Mouse (Mus musculus) cerebellum, adult (tissue): Measurements from ENCODE around the gene Cstf3.
A peak's percentile ranks its signal among the peaks of the same experiment; 100 is the strongest.
"Not testable (repeated sequence)": the region's sequence is repeated elsewhere in the genome, so short reads cannot be mapped to it uniquely, and the experiment has no call there.

Source experiments
- ATAC-seq: cut with Nextera tagmentation; 2 replicates; pipeline ENCODE4 v1.9.2; 2017; ENCODE audit warnings: mild to moderate bottlenecking, moderate library complexity, mixed read lengths; ENCODE audit not compliant: insufficient number of reproducible peaks, low FRiP score, low TSS enrichment

Gene Cstf3

DNA sequence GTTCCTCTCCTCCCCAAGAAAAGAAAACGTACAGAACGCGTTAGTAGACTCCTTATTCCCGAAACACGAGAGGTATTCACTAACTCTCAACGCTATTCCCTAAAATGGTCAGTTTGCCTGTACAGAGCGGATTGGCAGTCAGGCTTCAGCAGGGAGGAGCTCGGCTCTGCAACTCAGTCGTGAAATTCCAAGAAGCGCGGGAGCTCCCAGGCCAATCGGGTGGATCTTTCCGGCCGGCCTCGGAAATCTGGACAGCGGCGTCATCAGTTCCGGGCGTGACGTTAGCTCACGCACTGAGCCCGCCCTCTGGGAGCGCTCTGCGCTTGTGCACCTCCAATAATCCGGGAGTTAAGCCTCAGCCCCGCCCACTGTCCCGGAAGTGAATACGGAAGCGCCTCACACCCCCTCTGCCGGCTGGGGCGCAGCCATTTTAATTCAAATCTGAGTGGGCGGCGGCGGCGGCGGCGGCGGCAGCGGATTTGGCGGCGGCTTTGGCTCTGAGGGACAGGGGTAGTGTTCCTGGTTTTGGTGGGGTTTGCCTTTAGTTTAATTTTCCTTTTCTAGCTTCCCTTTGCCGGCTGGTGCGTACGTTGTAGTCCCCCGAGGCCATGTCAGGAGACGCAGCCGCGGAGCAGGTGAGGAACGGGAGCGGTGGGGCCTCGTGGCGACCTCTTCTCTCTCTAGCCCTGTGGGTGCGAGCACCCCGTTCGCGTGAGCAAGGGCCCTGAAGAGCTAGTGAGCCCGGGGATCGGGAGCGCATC lies at the start of gene Cstf3:
Gene Cstf3 (plus strand): TSS at position 456 of the 761 bp plus-strand sequence.
- ATAC-seq = peak; percentile 99

DNA sequence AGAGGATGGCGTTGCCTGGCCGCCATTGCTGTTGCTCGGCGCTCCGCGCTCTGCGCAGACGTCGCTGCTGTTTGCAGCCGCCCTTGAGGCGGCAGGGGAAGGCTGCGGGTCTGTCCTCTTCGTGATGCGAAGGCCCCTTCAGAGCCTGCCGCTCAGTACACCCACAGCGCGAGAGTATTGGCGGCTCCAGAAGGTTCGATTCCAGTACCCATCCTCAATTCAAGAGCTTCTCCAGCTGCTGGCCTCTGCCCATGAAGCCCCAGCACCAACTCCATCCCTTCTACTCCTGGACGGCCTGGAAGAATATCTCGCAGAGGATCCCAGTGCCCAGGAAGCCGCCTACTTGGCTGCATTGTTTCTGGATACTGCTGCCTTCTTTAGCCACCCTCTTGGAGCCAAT lies 33.6 kb upstream of the Cstf3 start:
- ATAC-seq = not testable (repeated sequence)

DNA sequence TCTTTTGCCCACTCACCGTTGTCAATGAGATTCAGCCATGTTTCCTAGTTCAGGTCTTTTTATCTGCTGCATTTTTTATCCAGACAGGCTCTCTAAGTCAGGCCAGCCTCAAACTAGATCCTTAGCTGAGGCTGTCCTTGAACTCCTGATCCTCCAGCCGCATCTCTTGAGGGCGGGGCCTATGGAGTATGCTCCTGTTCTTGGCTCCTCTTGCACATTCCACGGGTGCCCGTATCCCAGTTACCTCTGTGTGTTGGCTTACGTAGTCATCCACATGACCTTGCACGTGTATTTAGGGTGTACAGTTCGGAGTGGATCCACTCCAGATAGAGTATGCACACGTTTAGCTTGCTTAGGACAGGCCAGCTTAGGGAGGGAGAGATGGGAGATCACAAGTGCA lies 32.6 kb upstream of the Cstf3 start:
- no peak for ATAC-seq

DNA sequence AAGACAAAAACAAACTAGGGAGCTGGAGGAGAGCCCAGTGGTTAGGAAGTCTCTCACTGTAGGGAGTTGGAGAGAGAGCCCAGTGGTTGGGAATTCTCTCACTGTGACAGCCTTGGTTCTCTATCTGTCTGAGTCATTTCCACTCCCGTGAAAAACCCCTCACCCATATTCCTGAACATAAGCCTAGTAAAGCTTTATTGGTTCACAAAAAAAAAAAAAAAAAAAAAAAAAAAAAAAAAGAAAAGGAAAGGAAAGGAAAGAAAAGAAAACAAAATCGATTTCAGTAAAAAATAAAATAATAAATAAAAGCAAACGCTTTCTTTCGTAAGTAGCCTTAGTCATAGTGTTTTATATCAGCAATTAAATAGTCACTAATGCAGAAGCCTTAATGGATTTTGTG lies 32.0 kb upstream of the Cstf3 start:
- ATAC-seq = no peak

- no peak for ATAC-seq
Measured at GRCm38 (mm10) chr2:104558938-104559337, 31.4 kb upstream of the Cstf3 start.

GRCm38 (mm10) chr2:104559591-104560380 lies 30.5 kb upstream of the Cstf3 start:
- no peak for ATAC-seq

- no peak for ATAC-seq
Measured at GRCm38 (mm10) chr2:104561386-104561785, 28.9 kb upstream of the Cstf3 start.

DNA sequence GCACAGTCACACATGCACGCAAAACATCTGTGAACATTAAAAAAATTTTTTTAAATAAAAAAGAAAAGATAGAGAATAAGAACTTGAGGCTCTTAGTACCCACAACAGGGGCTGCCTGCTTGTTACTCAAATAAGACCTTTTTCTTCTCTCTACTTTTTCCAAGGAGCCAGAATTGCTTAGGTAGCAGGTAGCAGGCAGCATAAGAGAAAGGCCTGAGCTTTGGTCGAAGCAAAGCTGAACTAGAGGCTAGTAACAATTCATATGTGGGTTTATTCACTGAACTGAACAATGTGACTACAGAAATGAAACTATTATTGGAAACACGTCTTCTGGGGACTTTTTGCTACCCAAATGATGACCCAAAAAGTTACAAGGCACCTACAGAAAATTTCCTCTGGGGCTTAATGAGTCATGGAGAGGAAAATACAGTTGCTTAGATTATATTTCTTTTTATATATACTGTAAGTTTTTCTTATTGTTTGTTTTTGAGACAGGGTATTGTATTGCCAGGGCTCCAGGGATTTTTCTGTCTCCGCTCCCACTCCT lies 28.3 kb upstream of the Cstf3 start:
- no peak for ATAC-seq

DNA sequence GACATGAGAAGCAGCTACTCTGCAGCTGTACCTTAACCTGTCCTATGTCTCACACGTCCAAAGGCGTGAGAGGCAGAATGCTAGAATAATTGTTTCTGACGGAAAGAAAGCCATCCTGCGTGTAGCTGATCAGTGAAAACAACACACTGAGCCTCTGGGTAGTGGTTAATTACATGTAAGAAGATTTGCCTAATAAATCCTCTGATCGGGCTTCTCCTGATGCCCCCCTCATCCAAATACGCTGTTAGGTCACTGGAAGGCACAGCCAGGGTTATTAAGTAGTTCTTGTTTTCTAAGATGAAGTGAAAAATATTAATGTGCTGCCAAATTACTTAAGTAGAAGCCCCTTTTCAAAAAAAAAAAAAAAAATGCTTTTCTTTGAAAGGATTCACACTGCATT lies 18.3 kb upstream of the Cstf3 start:
- no peak for ATAC-seq

DNA sequence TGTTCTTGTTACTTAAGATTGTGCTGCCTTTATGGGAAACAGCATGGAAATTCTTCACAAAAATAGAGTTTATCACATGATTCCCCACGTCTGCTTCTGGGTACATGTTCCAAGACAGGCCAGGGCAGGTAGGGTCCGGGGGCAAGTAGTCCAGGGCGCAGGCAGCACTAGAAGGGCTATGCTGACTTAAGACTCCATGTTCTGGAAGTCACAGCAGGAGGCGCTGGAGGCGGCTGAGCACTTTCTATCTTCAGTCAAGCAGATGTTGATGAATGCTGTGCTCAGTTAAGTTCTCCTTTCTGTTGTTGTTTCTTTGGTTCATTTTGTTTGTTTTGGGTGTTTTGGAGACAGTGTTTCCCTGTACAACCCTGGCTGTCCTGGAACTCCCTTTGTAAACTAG lies 14.1 kb upstream of the Cstf3 start:
- ATAC-seq = no peak

DNA sequence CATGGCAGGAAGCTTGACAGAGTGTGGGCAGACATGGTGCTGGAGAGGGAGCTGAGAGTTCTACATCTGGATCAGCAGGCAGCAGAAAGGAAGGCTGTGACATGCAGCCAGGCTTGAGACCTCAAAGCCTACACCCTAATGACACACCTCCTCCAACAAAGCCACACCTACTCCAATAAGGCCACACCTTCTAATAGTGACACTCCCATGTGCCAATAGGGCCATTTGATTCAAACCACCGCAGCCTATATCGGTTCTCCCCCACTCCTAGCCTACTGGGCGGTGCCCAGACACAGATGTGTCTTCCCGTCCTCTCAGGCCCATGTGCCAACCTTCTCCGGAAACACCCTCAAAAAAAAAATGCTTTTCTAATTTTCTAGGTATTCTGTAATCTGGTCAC lies 12.3 kb upstream of the Cstf3 start:
- ATAC-seq = no peak

- ATAC-seq = no peak
Measured at GRCm38 (mm10) chr2:104578836-104579604, 11.3 kb upstream of the Cstf3 start.

DNA sequence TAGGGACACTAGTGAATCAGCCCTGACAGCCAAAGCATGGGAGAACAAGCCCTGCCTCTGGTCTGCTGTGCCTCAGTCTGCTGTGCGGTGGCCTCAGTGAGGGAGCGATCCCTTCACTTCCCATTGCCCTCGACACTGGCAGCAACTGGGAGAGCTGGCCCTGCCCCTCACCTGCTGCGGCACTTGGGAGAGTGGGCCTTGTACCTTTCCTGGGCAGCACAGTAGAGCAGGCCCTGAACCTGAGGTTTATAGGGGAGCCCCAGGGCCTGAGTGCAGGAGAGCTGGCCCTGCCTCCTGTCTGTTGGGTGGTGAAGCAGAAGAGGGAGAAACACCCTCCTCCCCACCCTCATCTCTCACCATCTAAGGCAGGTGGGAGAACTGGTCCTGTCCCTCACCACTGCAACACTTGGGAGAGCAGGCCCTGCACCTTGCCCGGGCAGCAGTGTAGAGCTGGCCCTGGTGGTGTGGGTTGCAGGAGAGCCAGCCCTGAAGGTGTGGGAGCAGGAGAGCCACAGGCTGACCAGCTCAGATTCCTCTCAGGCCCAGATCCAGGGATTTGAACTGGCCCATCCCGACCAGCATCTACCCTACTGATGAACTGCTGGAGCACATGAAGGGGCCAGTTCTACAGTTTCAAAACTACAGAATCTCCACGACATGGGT lies 10.4 kb upstream of the Cstf3 start:
- ATAC-seq = no peak

DNA sequence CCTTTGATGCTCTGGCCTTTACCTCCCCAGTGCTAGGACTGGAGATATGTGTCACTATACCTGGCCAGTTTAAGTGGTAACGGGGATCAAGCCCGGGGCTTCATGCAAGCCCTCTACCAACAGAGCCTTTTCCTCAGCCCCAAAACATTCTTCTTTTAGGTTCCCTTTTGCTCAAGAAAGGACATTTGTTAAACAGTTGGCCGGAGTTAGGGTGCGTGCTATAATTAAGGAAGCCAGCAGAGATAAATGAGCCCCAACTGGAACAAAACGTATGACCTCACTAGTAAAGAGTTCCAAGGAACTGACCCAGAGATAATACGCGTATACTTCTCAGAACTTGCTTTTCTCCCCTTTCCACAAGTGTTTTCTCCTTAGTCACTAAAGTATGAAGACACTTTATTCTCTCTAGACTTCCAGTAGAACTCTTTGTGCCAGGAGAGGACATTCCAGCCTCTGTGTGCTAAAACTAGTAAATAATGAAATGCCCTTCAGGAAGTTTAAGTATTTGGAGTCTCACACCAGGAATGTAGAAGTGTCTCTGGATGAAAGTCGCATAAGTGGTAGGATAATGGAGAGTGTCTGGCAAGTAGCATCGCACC lies 8.9 kb upstream of the Cstf3 start:
- no peak for ATAC-seq

- ATAC-seq = no peak
Measured at GRCm38 (mm10) chr2:104583032-104583431, 7.3 kb upstream of the Cstf3 start.

GRCm38 (mm10) chr2:104584226-104584625 lies 6.1 kb upstream of the Cstf3 start:
- no peak for ATAC-seq

- no peak for ATAC-seq
Measured at GRCm38 (mm10) chr2:104585645-104586044, 4.7 kb upstream of the Cstf3 start.

- no peak for ATAC-seq
Measured at GRCm38 (mm10) chr2:104588552-104588951, 1.8 kb upstream of the Cstf3 start.

DNA sequence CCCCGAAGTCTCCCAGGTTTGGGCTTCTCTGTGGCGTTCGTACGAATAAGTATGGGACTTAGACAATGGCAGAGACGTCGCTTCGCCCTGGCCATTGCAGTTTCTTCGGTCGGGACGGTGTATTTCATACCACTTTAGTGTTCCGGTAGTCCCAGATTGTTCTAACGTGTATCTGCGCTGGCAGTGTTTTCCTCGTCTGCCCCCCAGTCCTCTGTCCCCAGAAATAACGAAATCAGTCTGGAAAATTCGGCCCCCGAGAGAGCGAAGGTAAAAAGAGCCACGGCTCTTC lies 450 bp downstream of the Cstf3 start:
- ATAC-seq = no peak

- no peak for ATAC-seq
Measured at GRCm38 (mm10) chr2:104591141-104591540, 818 bp downstream of the Cstf3 start.
